In the genomic region with DNA sequence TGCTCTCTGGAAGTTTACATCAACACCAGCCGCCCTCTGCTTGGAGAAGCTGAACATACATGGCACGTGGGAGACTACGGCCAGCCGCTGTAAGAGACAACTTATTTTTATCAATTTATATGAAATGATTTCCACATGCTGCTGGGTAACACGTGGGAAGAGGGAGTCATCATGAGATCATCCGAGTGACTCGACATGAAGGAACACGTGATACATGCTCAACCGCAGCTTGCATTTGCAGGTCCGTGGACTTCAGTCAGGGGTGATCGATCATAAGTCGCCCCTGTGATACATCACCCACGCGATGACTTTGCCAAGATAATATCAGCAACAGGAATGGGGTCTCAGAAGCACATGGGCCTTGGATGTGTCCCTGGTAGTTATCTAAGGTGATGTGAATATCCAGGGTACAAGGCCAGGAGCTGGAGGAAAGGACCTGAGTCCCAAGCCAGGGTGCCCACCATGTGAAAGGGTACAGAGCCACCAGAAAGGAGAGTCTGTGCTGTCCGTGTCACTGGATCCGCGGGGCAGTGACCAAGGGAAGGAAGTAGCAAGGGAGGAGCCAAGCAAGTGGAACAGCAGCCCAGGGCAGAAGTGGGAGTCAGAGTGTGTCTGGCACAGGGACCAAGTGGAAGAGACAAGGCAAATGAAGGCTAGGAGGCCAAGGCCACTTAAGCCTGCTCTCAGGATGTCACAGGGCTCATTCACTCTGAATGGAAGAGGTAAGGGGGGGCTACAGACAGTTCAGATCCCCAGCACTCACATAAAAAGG, we compare ENCODE assay signal across 22 mouse cellular contexts. TPM values are rescaled to one million over a fixed set of nuclear protein-coding genes. Genes with fewer than 3 reads are reported as not detected.
DNase-seq lines count a peak whose midpoint lies in the region; ATAC-seq and TF ChIP-seq lines count a peak whose summit lies in the region.
"Had no signal": no experiment of that assay in that cellular context is flagged by ENCODE, and none has a peak within 500 bp of the region (broad histone marks: within the 10 kb centered on the region; RNA-seq: fewer than 3 reads in every experiment).

No protein-coding gene starts in this region.

- DNase-seq in adrenal gland, adult (ENCODE audit: inconsistent age in 2 of 2, low spot score in 1 of 2): peak; percentile 59 to 81
- no peak for DNase-seq in adrenal gland, postnatal 25 days
- no peak for DNase-seq in layer of hippocampus, adult 2 months (ENCODE audit: low spot score in 2 of 2)
- no peak for DNase-seq in layer of hippocampus, postnatal 10 days (ENCODE audit: low spot score in 2 of 2)
- DNase-seq in adrenal gland, adult 8-10 months: peak; percentile 41
- peak; percentile 69 for DNase-seq in fibroblast of lung, adult 2 months (ENCODE audit: low read depth)
- DNase-seq in gastrocnemius, postnatal 14 days: no peak
- DNase-seq: cerebellum, adult 18-20 months; heart, adult 2 months; kidney, adult 11 months; lung, adult 18-20 months; lung, postnatal 4 days; right cerebral cortex, postnatal 4 days; thymus, postnatal 4 days had no signal

- no peak overlapping the region for H3K9ac ChIP-seq in midbrain, embryonic 15.5 days
- H3K9ac ChIP-seq: hindbrain, embryonic 15.5 days; neural tube, embryonic 12.5 days had no signal

- H3K9me3 ChIP-seq in midbrain, embryonic 15.5 days: no peaks in the 10 kb centered on the region
- H3K9me3 ChIP-seq: hindbrain, embryonic 15.5 days; neural tube, embryonic 12.5 days had no signal

- no peak for TF ChIP-seq CTCF in layer of hippocampus, adult 2 months (conservative IDR thresholded peaks at IDR 0.05)

- peak overlapping the region; percentile 75 for H3K27ac ChIP-seq in layer of hippocampus, adult 2 months
- H3K27ac ChIP-seq in midbrain, embryonic 15.5 days: no peak overlapping the region
- H3K27ac ChIP-seq: heart, adult 2 months; hindbrain, embryonic 15.5 days; neural tube, embryonic 12.5 days had no signal

- ATAC-seq in midbrain, embryonic 15.5 days (replicated peaks): no peak
- ATAC-seq: forebrain, embryonic 14.5 days; midbrain, embryonic 16.5 days had no signal

- H3K4me3 ChIP-seq in layer of hippocampus, adult 2 months: no peak overlapping the region
- H3K4me3 ChIP-seq in midbrain, embryonic 15.5 days: no peak overlapping the region
- H3K4me3 ChIP-seq: heart, adult 2 months; hindbrain, embryonic 15.5 days; neural tube, embryonic 12.5 days had no signal

- H3K4me1 ChIP-seq in midbrain, embryonic 15.5 days: peaks cover 11% of the 10 kb centered on the region

- H3K4me2 ChIP-seq in midbrain, embryonic 15.5 days: no peak overlapping the region
- H3K4me2 ChIP-seq: hindbrain, embryonic 15.5 days; neural tube, embryonic 12.5 days had no signal

- 82% methylated on average over 17 of the region's 17 CpGs for WGBS in midbrain, embryonic 15.5 days

- H3K27me3 ChIP-seq in midbrain, embryonic 15.5 days (replicated peaks): no peaks in the 10 kb centered on the region
- H3K27me3 ChIP-seq: hindbrain, embryonic 15.5 days had no signal

- no peaks in the 10 kb centered on the region for H3K36me3 ChIP-seq in midbrain, embryonic 15.5 days (replicated peaks)
- H3K36me3 ChIP-seq: hindbrain, embryonic 15.5 days; neural tube, embryonic 12.5 days had no signal

- intact Hi-C loops in gastrocnemius, postnatal 14 days (cut with DNase I; ENCODE audit: low total_unique reads): no loop called here

RNA-seq across cellular contexts. Expression of gene Shc2, which starts 4.5 kb away (rescaled TPM):
- total RNA-seq in adrenal gland, postnatal 25 days (2021): 3.5 and 4.4 TPM in 2 replicates
- total RNA-seq in layer of hippocampus, adult 2 months (2021): 10 to 100 TPM; 44.7 to 49.4 TPM
- 10 to 100 TPM; 48.0 to 48.3 TPM for total RNA-seq in layer of hippocampus, postnatal 10 days (2021)
- total RNA-seq in adrenal gland, adult 8-10 months (2022): 10 to 100 TPM in 1 of 4 experiments, 1 to 10 TPM in 3; 3.6 to 11.4 (median 6.0) TPM
- polyA plus RNA-seq in midbrain, embryonic 15.5 days (2015; fragmentation: Nextera tagmentation; extraction: Ambion mirVana): 27.9 and 30.1 TPM in 2 replicates
- 1 to 10 TPM; 2.3 to 3.3 TPM for total RNA-seq in gastrocnemius, postnatal 14 days (2021)

RNA-seq across cellular contexts. Expression of gene Odf3l2, which starts 12.3 kb away (rescaled TPM):
- not detected in 2 replicates for total RNA-seq in adrenal gland, postnatal 25 days (2021)
- under 1 TPM; 0.29 to 0.38 TPM for total RNA-seq in layer of hippocampus, adult 2 months (2021)
- total RNA-seq in layer of hippocampus, postnatal 10 days (2021): under 1 TPM; 0.39 to 0.62 TPM
- not detected for total RNA-seq in adrenal gland, adult 8-10 months (2022)
- polyA plus RNA-seq in midbrain, embryonic 15.5 days (2015; fragmentation: Nextera tagmentation; extraction: Ambion mirVana): 0.41 and 0.44 TPM in 2 replicates
- 10 to 100 TPM in 1 of 2 experiments, 1 to 10 TPM in 1; 1.1 to 12.4 TPM for total RNA-seq in gastrocnemius, postnatal 14 days (2021)
- total RNA-seq: heart, adult 2 months had no signal
- polyA plus RNA-seq: heart, adult 2 months; heart, embryonic 16.5 days; neural tube, embryonic 12.5 days had no signal

RNA-seq across cellular contexts. Expression of gene C2cd4c, which starts 19.4 kb away (rescaled TPM):
- 0.09 TPM in 1 of 2 replicates, not detected in the other for total RNA-seq in adrenal gland, postnatal 25 days (2021)
- total RNA-seq in layer of hippocampus, adult 2 months (2021): 10 to 100 TPM; 15.5 to 16.6 TPM
- 10 to 100 TPM; 11.0 to 11.3 TPM for total RNA-seq in layer of hippocampus, postnatal 10 days (2021)
- under 1 TPM; 0.12 to 0.31 (median 0.17) TPM for total RNA-seq in adrenal gland, adult 8-10 months (2022)
- 0.49 and 0.95 TPM in 2 replicates for polyA plus RNA-seq in midbrain, embryonic 15.5 days (2015; fragmentation: Nextera tagmentation; extraction: Ambion mirVana)
- under 1 TPM; 0.11 to 0.12 TPM for total RNA-seq in gastrocnemius, postnatal 14 days (2021)
- polyA plus RNA-seq: heart, embryonic 16.5 days; neural tube, embryonic 12.5 days had no signal

RNA-seq across cellular contexts. Expression of gene Madcam1, which starts 31.2 kb away (rescaled TPM):
- not detected in 2 replicates for total RNA-seq in adrenal gland, postnatal 25 days (2021)
- not detected for total RNA-seq in layer of hippocampus, adult 2 months (2021)
- under 1 TPM in 1 of 2 experiments, not detected in 1; 0.32 TPM for total RNA-seq in layer of hippocampus, postnatal 10 days (2021)
- not detected for total RNA-seq in adrenal gland, adult 8-10 months (2022)
- 0.79 and 1.1 TPM in 2 replicates for polyA plus RNA-seq in midbrain, embryonic 15.5 days (2015; fragmentation: Nextera tagmentation; extraction: Ambion mirVana)
- total RNA-seq in gastrocnemius, postnatal 14 days (2021): not detected
- total RNA-seq: gastrocnemius, adult 8-10 months; heart, adult 2 months; layer of hippocampus, adult 8-10 months had no signal
- polyA plus RNA-seq: heart, adult 2 months had no signal

RNA-seq across cellular contexts. Expression of gene Tpgs1, which starts 36.0 kb away (rescaled TPM):
- 35.0 and 36.5 TPM in 2 replicates for total RNA-seq in adrenal gland, postnatal 25 days (2021)
- 10 to 100 TPM; 67.8 to 73.5 TPM for total RNA-seq in layer of hippocampus, adult 2 months (2021)
- total RNA-seq in layer of hippocampus, postnatal 10 days (2021): 10 to 100 TPM; 68.5 to 80.9 TPM
- total RNA-seq in adrenal gland, adult 8-10 months (2022): 10 to 100 TPM; 37.8 to 41.6 (median 39.3) TPM
- polyA plus RNA-seq in midbrain, embryonic 15.5 days (2015; fragmentation: Nextera tagmentation; extraction: Ambion mirVana): 99.8 and 105 TPM in 2 replicates
- 10 to 100 TPM; 22.6 to 24.0 TPM for total RNA-seq in gastrocnemius, postnatal 14 days (2021)

Comparison
In these comparisons a context has a peak if more than half of its experiments do, and no peak if none do; other contexts are left out.
1. DNase-seq: peak in adrenal gland, adult (2 of 2), adrenal gland, adult 8-10 months (single experiment) and fibroblast of lung, adult 2 months (single experiment); none in adrenal gland, postnatal 25 days (single experiment), layer of hippocampus, adult 2 months (0 of 2), layer of hippocampus, postnatal 10 days (0 of 2) and gastrocnemius, postnatal 14 days (single experiment).